Mouse (Mus musculus): Measurements from ENCODE around the gene Kit.

Kit gene

GRCm38 (mm10) chr5:75574852-75575566, at the start of gene Kit:
Gene Kit (plus strand): TSS chr5:75574916.
- DNase-seq (ENCODE audit: low spot score in 2 of 2): peak; percentile 13 to 45

GRCm38 (mm10) chr5:75536156-75536555, 38.6 kb upstream of the Kit start:
- no peak for DNase-seq (ENCODE audit: low spot score in 2 of 2)

- DNase-seq (ENCODE audit: low spot score in 2 of 2): no peak
These were observed 37.0 kb upstream of the Kit start for GRCm38 (mm10) chr5:75537717-75538116.

- DNase-seq (ENCODE audit: low spot score in 2 of 2): no peak
These were observed 36.3 kb upstream of the Kit start for GRCm38 (mm10) chr5:75538458-75538857.

GRCm38 (mm10) chr5:75539098-75539497, 35.6 kb upstream of the Kit start:
- DNase-seq (ENCODE audit: low spot score in 2 of 2): no peak

GRCm38 (mm10) chr5:75543757-75544156, 31.0 kb upstream of the Kit start:
- DNase-seq (ENCODE audit: low spot score in 2 of 2): no peak

- DNase-seq (ENCODE audit: low spot score in 2 of 2): peak in 1 of 2 experiments; percentile 29
These were observed 30.0 kb upstream of the Kit start for GRCm38 (mm10) chr5:75544472-75545264.

- DNase-seq (ENCODE audit: low spot score in 2 of 2): no peak
These were observed 29.5 kb upstream of the Kit start for GRCm38 (mm10) chr5:75545265-75545643.

GRCm38 (mm10) chr5:75553021-75553420, 21.7 kb upstream of the Kit start:
- no peak for DNase-seq (ENCODE audit: low spot score in 2 of 2)

GRCm38 (mm10) chr5:75557636-75558035, 17.1 kb upstream of the Kit start:
- DNase-seq (ENCODE audit: low spot score in 2 of 2): no peak

- DNase-seq (ENCODE audit: low spot score in 2 of 2): no peak
These were observed 15.4 kb upstream of the Kit start for GRCm38 (mm10) chr5:75559291-75559690.

- DNase-seq (ENCODE audit: low spot score in 2 of 2): no peak
These were observed 13.5 kb upstream of the Kit start for GRCm38 (mm10) chr5:75561231-75561630.

- no peak for DNase-seq (ENCODE audit: low spot score in 2 of 2)
These were observed 415 bp upstream of the Kit start for GRCm38 (mm10) chr5:75574151-75574851.

GRCm38 (mm10) chr5:75575567-75576515, 1.1 kb downstream of the Kit start:
- peak; percentile 13 to 38 for DNase-seq (ENCODE audit: low spot score in 2 of 2)

- no peak for DNase-seq (ENCODE audit: low spot score in 2 of 2)
These were observed 2.0 kb downstream of the Kit start for GRCm38 (mm10) chr5:75576741-75577140.

GRCm38 (mm10) chr5:75578141-75578540, 3.4 kb downstream of the Kit start:
- no peak for DNase-seq (ENCODE audit: low spot score in 2 of 2)

GRCm38 (mm10) chr5:75579244-75579643, 4.5 kb downstream of the Kit start:
- DNase-seq (ENCODE audit: low spot score in 2 of 2): no peak

- no peak for DNase-seq (ENCODE audit: low spot score in 2 of 2)
These were observed 5.0 kb downstream of the Kit start for GRCm38 (mm10) chr5:75579646-75580268.

GRCm38 (mm10) chr5:75581926-75582325, 7.2 kb downstream of the Kit start:
- DNase-seq (ENCODE audit: low spot score in 2 of 2): no peak

GRCm38 (mm10) chr5:75587781-75588180, 13.1 kb downstream of the Kit start:
- DNase-seq (ENCODE audit: low spot score in 2 of 2): no peak
